Mouse (Mus musculus) lung, adult 18-20 months (tissue): ENCODE data around the gene Wipf3.

Experiments used
- DNase-seq, 2 experiments: peaks; one replicate each; pipeline ENCODE4 v3.0.0; 2022; ENCODE audit warnings: mixed read lengths in 2 of 2

Wipf3 gene

GRCm38 (mm10) chr6:54478646-54479324 is 49.4 kb downstream of the Wipf3 start:
- DNase-seq = peak in 1 of 2 experiments; percentile 47

GRCm38 (mm10) chr6:54481390-54482112 is 52.1 kb downstream of the Wipf3 start:
- no peak for DNase-seq

- no peak for DNase-seq
These were observed 55.6 kb downstream of the Wipf3 start for GRCm38 (mm10) chr6:54485000-54485399.

GRCm38 (mm10) chr6:54485435-54485901 is 56.1 kb downstream of the Wipf3 start:
- DNase-seq = peak in 1 of 2 experiments; percentile 45

- peak in 1 of 2 experiments; percentile 27 for DNase-seq
These were observed 56.7 kb downstream of the Wipf3 start for GRCm38 (mm10) chr6:54485973-54486569.

- DNase-seq = peak; percentile 33 to 46
These were observed 61.7 kb downstream of the Wipf3 start for GRCm38 (mm10) chr6:54491074-54491473.

GRCm38 (mm10) chr6:54494097-54494496 is 64.7 kb downstream of the Wipf3 start:
- no peak for DNase-seq

GRCm38 (mm10) chr6:54494612-54495398 is 65.4 kb downstream of the Wipf3 start:
- DNase-seq = no peak

GRCm38 (mm10) chr6:54496214-54496613 is 66.8 kb downstream of the Wipf3 start:
- DNase-seq = no peak

GRCm38 (mm10) chr6:54502661-54503115 is 73.3 kb downstream of the Wipf3 start:
- peak; percentile 71 to 83 for DNase-seq

- DNase-seq = no peak
These were observed 76.9 kb downstream of the Wipf3 start for GRCm38 (mm10) chr6:54506318-54506717.

GRCm38 (mm10) chr6:54507002-54507401 is 77.6 kb downstream of the Wipf3 start:
- DNase-seq = peak; percentile 49 to 60

- no peak for DNase-seq
These were observed 78.4 kb downstream of the Wipf3 start for GRCm38 (mm10) chr6:54507808-54508207.

GRCm38 (mm10) chr6:54508256-54508793 is 78.9 kb downstream of the Wipf3 start:
- DNase-seq = no peak

GRCm38 (mm10) chr6:54509264-54509663 is 79.9 kb downstream of the Wipf3 start:
- no peak for DNase-seq

GRCm38 (mm10) chr6:54512256-54512655 is 82.9 kb downstream of the Wipf3 start:
- no peak for DNase-seq

- DNase-seq = no peak
These were observed 87.2 kb downstream of the Wipf3 start for GRCm38 (mm10) chr6:54516512-54517134.

- no peak for DNase-seq
These were observed 89.4 kb downstream of the Wipf3 start for GRCm38 (mm10) chr6:54518758-54519157.

GRCm38 (mm10) chr6:54528666-54529065 is 99.3 kb downstream of the Wipf3 start:
- no peak for DNase-seq

GRCm38 (mm10) chr6:54530182-54530581 is 100.8 kb downstream of the Wipf3 start:
- no peak for DNase-seq

- no peak for DNase-seq
These were observed 101.7 kb downstream of the Wipf3 start for GRCm38 (mm10) chr6:54531048-54531481.

- DNase-seq = no peak
These were observed 106.1 kb downstream of the Wipf3 start for GRCm38 (mm10) chr6:54535485-54535884.
